Comparison of ENCODE assay signal across 9 mouse cellular contexts in genomic region chr13:21733466-21733865, GRCm38 (mm10). TPM values are rescaled to one million over a fixed set of nuclear protein-coding genes. Genes with fewer than 3 reads are reported as not detected.
DNase-seq lines count a peak whose midpoint lies in the region; ATAC-seq lines count a peak whose summit lies in the region.
"Had no signal": no experiment of that assay in that cellular context is flagged by ENCODE, and none has a peak within 500 bp of the region (broad histone marks: within the 10 kb centered on the region; RNA-seq: fewer than 3 reads in every experiment).

No protein-coding gene starts in this region.

- H3K36me3 ChIP-seq in heart, embryonic 11.5 days (ENCODE audit: control insufficient read depth, insufficient read depth, low read length) = no peaks in the 10 kb centered on the region
- no peaks in the 10 kb centered on the region for H3K36me3 ChIP-seq in limb, embryonic 12.5 days
- no peaks in the 10 kb centered on the region for H3K36me3 ChIP-seq in neural tube, embryonic 15.5 days

- peak overlapping the region; percentile 1; the same call in 1 of the 2 replicates for H3K9ac ChIP-seq in heart, embryonic 11.5 days (ENCODE audit: low read depth, low read length)
- peak overlapping the region; percentile 70; the same call in 1 of the 2 replicates for H3K9ac ChIP-seq in limb, embryonic 12.5 days (replicated peaks)
- no peak overlapping the region for H3K9ac ChIP-seq in neural tube, embryonic 15.5 days (replicated peaks)

- no peaks in the 10 kb centered on the region for H3K9me3 ChIP-seq in heart, embryonic 11.5 days (replicated peaks; ENCODE audit: control insufficient read depth, low read length)
- H3K9me3 ChIP-seq in limb, embryonic 12.5 days = no peaks in the 10 kb centered on the region
- H3K9me3 ChIP-seq in neural tube, embryonic 15.5 days (replicated peaks) = no peaks in the 10 kb centered on the region
- H3K9me3 ChIP-seq: megakaryocyte, embryonic 14.5 days had no signal

- no peaks in the 10 kb centered on the region for H3K27me3 ChIP-seq in heart, embryonic 11.5 days (ENCODE audit: control insufficient read depth, insufficient read depth, low read length)
- H3K27me3 ChIP-seq in limb, embryonic 12.5 days = no peaks in the 10 kb centered on the region
- H3K27me3 ChIP-seq in neural tube, embryonic 15.5 days (replicated peaks) = no peaks in the 10 kb centered on the region
- H3K27me3 ChIP-seq: megakaryocyte, embryonic 14.5 days had no signal

- ATAC-seq in heart, embryonic 11.5 days (replicated peaks; ENCODE audit: insufficient number of reproducible peaks, low FRiP score, low TSS enrichment) = 0 out of 2 replicates have a peak, but pooled peaks have one; percentile 25
- no peak for ATAC-seq in limb, embryonic 12.5 days (ENCODE audit: insufficient number of reproducible peaks, insufficient read depth, low FRiP score, low TSS enrichment, low read depth)
- 0 out of 2 replicates have a peak, but pooled peaks have one; percentile 15 for ATAC-seq in neural tube, embryonic 15.5 days (ENCODE audit: low FRiP score)

- no peak overlapping the region for H3K4me3 ChIP-seq in heart, embryonic 11.5 days (ENCODE audit: low read depth, low read length)
- no peak overlapping the region for H3K4me3 ChIP-seq in limb, embryonic 12.5 days (replicated peaks)
- H3K4me3 ChIP-seq in neural tube, embryonic 15.5 days (replicated peaks) = no peak overlapping the region

- no peaks in the 10 kb centered on the region for H3K4me1 ChIP-seq in heart, embryonic 11.5 days (ENCODE audit: control insufficient read depth, insufficient read depth, low read length)
- H3K4me1 ChIP-seq in limb, embryonic 12.5 days (replicated peaks) = peaks cover 10% of the 10 kb centered on the region
- H3K4me1 ChIP-seq in neural tube, embryonic 15.5 days = peaks cover 19% of the 10 kb centered on the region

- DNase-seq in heart, postnatal 14 days = no peak
- DNase-seq in embryo, embryonic 9.5 days (ENCODE audit: extremely low spot score) = peak; percentile 65
- DNase-seq in gastrocnemius, adult 18-20 months (ENCODE audit: low spot score) = no peak
- DNase-seq in left cerebral cortex, adult 18-20 months (ENCODE audit: low spot score in 2 of 2) = no peak
- DNase-seq in ovary, postnatal 14 days (ENCODE audit: low spot score) = no peak

- H3K4me2 ChIP-seq in heart, embryonic 11.5 days = no peak overlapping the region
- H3K4me2 ChIP-seq in limb, embryonic 12.5 days = peak overlapping the region; percentile 64; the same call in 1 of the 2 replicates
- H3K4me2 ChIP-seq in neural tube, embryonic 15.5 days = peak overlapping the region; percentile 80; the same call in 1 of the 2 replicates

- H3K27ac ChIP-seq in heart, embryonic 11.5 days (ENCODE audit: low read depth, low read length) = no peak overlapping the region
- peak overlapping the region; percentile 99 for H3K27ac ChIP-seq in limb, embryonic 12.5 days
- peak overlapping the region; percentile 96 for H3K27ac ChIP-seq in neural tube, embryonic 15.5 days (replicated peaks)

- intact Hi-C loops in heart, postnatal 14 days (cut with DNase I) = loop anchor here (5.0 kb wide), 1 partner anchor 1889 kb away; the partner anchor contains the start of genes Hist1h1e and Hist1h2be

- WGBS in heart, embryonic 11.5 days (ENCODE audit: insufficient replicate concordance) = 57% methylated on average over 5 of the region's 5 CpGs
- 66% methylated on average over 5 of the region's 5 CpGs for WGBS in limb, embryonic 12.5 days
- 63% methylated on average over 5 of the region's 5 CpGs for WGBS in neural tube, embryonic 15.5 days

RNA-seq across cellular contexts. Expression of gene Hist1h4j, which starts 1.4 kb away (rescaled TPM):
- polyA plus RNA-seq in heart, embryonic 11.5 days (2014; fragmentation: Nextera tagmentation; extraction: Ambion mirVana) = 0.79 and 1.1 TPM in 2 replicates
- 10 to 100 TPM; 13.0 to 25.4 TPM for total RNA-seq in heart, postnatal 14 days (2021)
- 0.88 and 0.99 TPM in 2 replicates for polyA plus RNA-seq in limb, embryonic 12.5 days (2016; fragmentation: Nextera tagmentation; extraction: Ambion mirVana)
- 0.45 and 0.56 TPM in 2 replicates for polyA plus RNA-seq in neural tube, embryonic 15.5 days (2015; fragmentation: Nextera tagmentation; extraction: Ambion mirVana)
- total RNA-seq in gastrocnemius, adult 18-20 months (2021) = under 1 TPM; 0.43 to 0.59 TPM
- total RNA-seq in left cerebral cortex, adult 18-20 months (2021) = 10 to 100 TPM; 21.0 to 22.9 TPM

RNA-seq across cellular contexts. Expression of gene Hist1h2bm, which starts 11.6 kb away (rescaled TPM):
- polyA plus RNA-seq in heart, embryonic 11.5 days (2014; fragmentation: Nextera tagmentation; extraction: Ambion mirVana) = 1.4 and 1.6 TPM in 2 replicates
- total RNA-seq in heart, postnatal 14 days (2021) = 10 to 100 TPM; 21.5 to 40.5 TPM
- 8.4 and 8.9 TPM in 2 replicates for polyA plus RNA-seq in limb, embryonic 12.5 days (2016; fragmentation: Nextera tagmentation; extraction: Ambion mirVana)
- 0.87 and 2.3 TPM in 2 replicates for polyA plus RNA-seq in neural tube, embryonic 15.5 days (2015; fragmentation: Nextera tagmentation; extraction: Ambion mirVana)
- total RNA-seq in gastrocnemius, adult 18-20 months (2021) = not detected
- total RNA-seq in left cerebral cortex, adult 18-20 months (2021) = 1 to 10 TPM; 2.7 to 2.9 TPM

RNA-seq across cellular contexts. Expression of gene Hist1h3h, which starts 16.0 kb away (rescaled TPM):
- polyA plus RNA-seq in heart, embryonic 11.5 days (2014; fragmentation: Nextera tagmentation; extraction: Ambion mirVana) = 4.4 TPM in 1 of 2 replicates, not detected in the other
- total RNA-seq in heart, postnatal 14 days (2021) = 100 to 1,000 TPM in 1 of 2 experiments, 10 to 100 TPM in 1; 82.7 to 215 TPM
- 16.0 and 36.8 TPM in 2 replicates for polyA plus RNA-seq in limb, embryonic 12.5 days (2016; fragmentation: Nextera tagmentation; extraction: Ambion mirVana)
- polyA plus RNA-seq in neural tube, embryonic 15.5 days (2015; fragmentation: Nextera tagmentation; extraction: Ambion mirVana) = 3.2 and 5.6 TPM in 2 replicates
- total RNA-seq in gastrocnemius, adult 18-20 months (2021) = 1 to 10 TPM in 1 of 2 experiments, not detected in 1; 2.3 TPM
- 10 to 100 TPM; 57.9 to 62.6 TPM for total RNA-seq in left cerebral cortex, adult 18-20 months (2021)

RNA-seq across cellular contexts. Expression of gene Hist1h4k, which starts 16.8 kb away (rescaled TPM):
- 3.0 TPM in 1 of 2 replicates, not detected in the other for polyA plus RNA-seq in heart, embryonic 11.5 days (2014; fragmentation: Nextera tagmentation; extraction: Ambion mirVana)
- 100 to 1,000 TPM; 128 to 321 TPM for total RNA-seq in heart, postnatal 14 days (2021)
- 5.4 and 11.3 TPM in 2 replicates for polyA plus RNA-seq in limb, embryonic 12.5 days (2016; fragmentation: Nextera tagmentation; extraction: Ambion mirVana)
- polyA plus RNA-seq in neural tube, embryonic 15.5 days (2015; fragmentation: Nextera tagmentation; extraction: Ambion mirVana) = 2.2 and 2.7 TPM in 2 replicates
- total RNA-seq in gastrocnemius, adult 18-20 months (2021) = 10 to 100 TPM; 15.2 to 22.0 TPM
- total RNA-seq in left cerebral cortex, adult 18-20 months (2021) = 100 to 1,000 TPM; 420 to 436 TPM

RNA-seq across cellular contexts. Expression of gene Hist1h2ai, which starts 17.2 kb away (rescaled TPM):
- polyA plus RNA-seq in heart, embryonic 11.5 days (2014; fragmentation: Nextera tagmentation; extraction: Ambion mirVana) = 6.5 and 8.4 TPM in 2 replicates
- 100 to 1,000 TPM in 1 of 2 experiments, 10 to 100 TPM in 1; 51.5 to 150 TPM for total RNA-seq in heart, postnatal 14 days (2021)
- polyA plus RNA-seq in limb, embryonic 12.5 days (2016; fragmentation: Nextera tagmentation; extraction: Ambion mirVana) = 55.1 and 62.4 TPM in 2 replicates
- polyA plus RNA-seq in neural tube, embryonic 15.5 days (2015; fragmentation: Nextera tagmentation; extraction: Ambion mirVana) = 7.9 and 9.5 TPM in 2 replicates
- total RNA-seq in gastrocnemius, adult 18-20 months (2021) = 1 to 10 TPM in 1 of 2 experiments, not detected in 1; 1.5 TPM
- 10 to 100 TPM; 20.3 to 34.8 TPM for total RNA-seq in left cerebral cortex, adult 18-20 months (2021)

Comparison
In these comparisons a context has a peak if more than half of its experiments do, and no peak if none do; other contexts are left out.
1. RNA of gene Hist1h4j, which starts 1.4 kb away (total RNA-seq): 13.0 to 25.4 TPM in heart, postnatal 14 days and 21.0 to 22.9 TPM in left cerebral cortex, adult 18-20 months; 0.43 to 0.59 TPM in gastrocnemius, adult 18-20 months; every median in the first group is over 4 times any median in the second.
2. RNA of gene Hist1h2bm, which starts 11.6 kb away (total RNA-seq): 21.5 to 40.5 TPM in heart, postnatal 14 days; 2.7 to 2.9 TPM in left cerebral cortex, adult 18-20 months and not detected in gastrocnemius, adult 18-20 months; every median in the first group is over 4 times any median in the second.
3. RNA of gene Hist1h3h, which starts 16.0 kb away (total RNA-seq): 82.7 to 215 TPM in heart, postnatal 14 days and 57.9 to 62.6 TPM in left cerebral cortex, adult 18-20 months; 2.3 TPM in gastrocnemius, adult 18-20 months; every median in the first group is over 10 times any median in the second.